Mouse (Mus musculus): ENCODE measurements around the gene Olfr282. TPM values are rescaled to one million over a fixed set of nuclear protein-coding genes. Genes with fewer than 3 reads are reported as not detected.
"Not testable (repeated sequence)": the region's sequence is repeated elsewhere in the genome, so short reads cannot be mapped to it uniquely, and the experiment has no call there.

The Olfr282 gene
- not detected in 2 replicates for polyA plus RNA-seq (2014; fragmentation: Nextera tagmentation; extraction: Ambion mirVana)

DNA sequence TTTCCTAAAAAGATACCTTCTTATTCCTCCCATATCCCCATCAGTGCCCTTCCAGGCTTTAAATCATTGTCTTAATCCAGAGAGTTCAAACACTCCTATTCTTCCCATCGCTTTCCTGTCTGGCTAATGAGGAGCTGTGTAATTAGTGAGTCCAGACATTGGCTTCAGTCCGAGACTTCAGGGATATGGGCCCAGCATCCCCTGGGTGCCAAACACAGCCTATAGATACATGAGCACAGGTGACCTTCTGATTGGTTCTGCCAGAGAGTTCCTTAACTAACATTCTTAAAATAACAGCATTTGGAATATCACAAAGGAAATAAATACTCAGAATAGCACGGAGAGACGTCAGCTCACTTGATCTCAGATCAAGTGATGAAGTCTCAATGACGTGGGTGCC, at the start of gene Olfr282:
Olfr282 (plus strand) TSS at position 301 of the 400 bp plus-strand sequence.
- WGBS, result 69% methylated on average over 5 of the region's 5 CpGs
- not testable (repeated sequence) for H3K9me3 ChIP-seq (ENCODE audit: control insufficient read depth, low read depth, low read length)

DNA sequence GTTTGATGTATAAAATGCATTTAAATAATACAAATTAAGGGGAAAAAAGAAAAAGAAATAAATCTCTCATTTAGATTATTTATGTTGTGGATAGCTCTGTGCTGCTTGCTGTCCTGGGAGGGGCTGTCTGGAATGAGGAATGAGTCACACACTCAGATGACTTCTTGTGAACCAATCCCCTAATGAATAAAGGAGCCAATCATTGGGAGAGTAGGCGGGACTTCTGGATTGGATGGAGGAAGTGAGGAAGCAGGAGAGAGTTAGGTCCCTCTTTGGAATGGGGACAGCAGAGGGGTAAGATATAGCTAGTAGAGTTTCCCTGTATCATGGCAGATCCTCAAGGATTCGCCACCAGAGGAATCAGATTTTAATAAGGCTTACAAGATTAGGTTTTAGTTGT, 43.4 kb upstream of the Olfr282 start:
- no peaks in the 10 kb centered on the region for H3K36me3 ChIP-seq (ENCODE audit: control insufficient read depth, insufficient read depth, low read length)
- H3K4me2 ChIP-seq (replicated peaks; ENCODE audit: low read depth, low read length), result no peak overlapping the region
- H3K27me3 ChIP-seq (ENCODE audit: control insufficient read depth, insufficient read depth, low read length), result no peaks in the 10 kb centered on the region
- H3K9ac ChIP-seq (replicated peaks; ENCODE audit: low read depth, low read length), result no peak overlapping the region
- no peak overlapping the region for H3K4me3 ChIP-seq (ENCODE audit: low read depth, low read length)
- no peak for ATAC-seq (ENCODE audit: insufficient number of reproducible peaks, insufficient read depth, low FRiP score, low read depth)
- H3K9me3 ChIP-seq (ENCODE audit: control insufficient read depth, low read depth, low read length), result no peaks in the 10 kb centered on the region
- no peaks in the 10 kb centered on the region for H3K4me1 ChIP-seq (ENCODE audit: control insufficient read depth, insufficient read depth, low read length)
- no peak overlapping the region for H3K27ac ChIP-seq (ENCODE audit: low read length)
- 76% methylated on average over 2 of the region's 2 CpGs for WGBS

More for the DNA sequence above, at the start of gene Olfr282:
- H3K4me3 ChIP-seq (ENCODE audit: low read depth, low read length); H3K27ac ChIP-seq (ENCODE audit: low read length); H3K4me1 ChIP-seq (ENCODE audit: control insufficient read depth, insufficient read depth, low read length); H3K4me2 ChIP-seq (replicated peaks; ENCODE audit: low read depth, low read length); H3K36me3 ChIP-seq (ENCODE audit: control insufficient read depth, insufficient read depth, low read length); H3K9ac ChIP-seq (replicated peaks; ENCODE audit: low read depth, low read length); H3K27me3 ChIP-seq (ENCODE audit: control insufficient read depth, insufficient read depth, low read length); ATAC-seq (ENCODE audit: insufficient number of reproducible peaks, insufficient read depth, low FRiP score, low read depth): not testable (repeated sequence)

DNA sequence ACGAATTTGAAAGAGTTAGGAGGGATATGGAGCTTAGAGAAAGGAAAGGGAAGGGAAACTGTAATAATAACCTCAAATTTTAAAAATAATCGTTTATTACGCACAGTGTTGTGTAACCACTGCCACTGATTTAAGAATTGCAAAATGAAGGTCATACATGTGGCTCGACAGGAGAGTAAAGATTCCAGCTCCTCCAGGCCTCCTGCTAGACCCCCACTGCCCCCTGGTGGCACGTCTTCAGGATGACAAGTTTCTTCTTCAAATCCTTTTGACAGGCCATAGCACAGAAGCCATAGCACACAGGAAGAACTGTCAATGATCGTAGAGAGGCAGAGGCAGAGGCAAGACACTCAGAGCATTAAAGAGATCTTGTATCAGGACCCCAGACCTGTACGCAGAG, 41.2 kb upstream of the Olfr282 start:
- Histone ChIP-seq H3K9ac (replicated peaks; ENCODE audit: low read depth, low read length) (no peak overlapping the region), H3K4me2 (replicated peaks; ENCODE audit: low read depth, low read length) (no peak overlapping the region), H3K36me3 (ENCODE audit: control insufficient read depth, insufficient read depth, low read length) (no peaks in the 10 kb centered on the region), H3K9me3 (ENCODE audit: control insufficient read depth, low read depth, low read length) (no peaks in the 10 kb centered on the region), H3K27ac (ENCODE audit: low read length) (no peak overlapping the region), H3K4me3 (ENCODE audit: low read depth, low read length) (no peak overlapping the region), H3K4me1 (ENCODE audit: control insufficient read depth, insufficient read depth, low read length) (no peaks in the 10 kb centered on the region), H3K27me3 (ENCODE audit: control insufficient read depth, insufficient read depth, low read length) (no peaks in the 10 kb centered on the region)
- ATAC-seq (ENCODE audit: insufficient number of reproducible peaks, insufficient read depth, low FRiP score, low read depth), result no peak
- WGBS, result 30% methylated on average over 7 of the region's 7 CpGs

- H3K36me3 ChIP-seq (ENCODE audit: control insufficient read depth, insufficient read depth, low read length), result no peaks in the 10 kb centered on the region
- H3K4me1 ChIP-seq (ENCODE audit: control insufficient read depth, insufficient read depth, low read length), result no peaks in the 10 kb centered on the region
- 69% methylated on average over 10 of the region's 10 CpGs for WGBS
- no peaks in the 10 kb centered on the region for H3K27me3 ChIP-seq (ENCODE audit: control insufficient read depth, insufficient read depth, low read length)
- no peak overlapping the region for H3K4me2 ChIP-seq (replicated peaks; ENCODE audit: low read depth, low read length)
- H3K9me3 ChIP-seq (ENCODE audit: control insufficient read depth, low read depth, low read length), result 0 out of 2 replicates have a peak, but pooled peaks cover 3% of the 10 kb centered on the region
- no peak for ATAC-seq (ENCODE audit: insufficient number of reproducible peaks, insufficient read depth, low FRiP score, low read depth)
- H3K9ac ChIP-seq (replicated peaks; ENCODE audit: low read depth, low read length), result no peak overlapping the region
- H3K27ac ChIP-seq (ENCODE audit: low read length), result no peak overlapping the region
- H3K4me3 ChIP-seq (ENCODE audit: low read depth, low read length), result no peak overlapping the region
These were observed 39.7 kb upstream of the Olfr282 start for GRCm38 (mm10) chr15:98391081-98391902.

GRCm38 (mm10) chr15:98391903-98392187, 39.2 kb upstream of the Olfr282 start:
- WGBS, result 40% methylated on average over 2 of the region's 2 CpGs
- Histone ChIP-seq H3K4me3 (ENCODE audit: low read depth, low read length) (no peak overlapping the region), H3K27ac (ENCODE audit: low read length) (no peak overlapping the region), H3K27me3 (ENCODE audit: control insufficient read depth, insufficient read depth, low read length) (no peaks in the 10 kb centered on the region), H3K9me3 (ENCODE audit: control insufficient read depth, low read depth, low read length) (0 out of 2 replicates have a peak, but pooled peaks cover 3% of the 10 kb centered on the region), H3K4me2 (replicated peaks; ENCODE audit: low read depth, low read length) (no peak overlapping the region), H3K36me3 (ENCODE audit: control insufficient read depth, insufficient read depth, low read length) (no peaks in the 10 kb centered on the region), H3K4me1 (ENCODE audit: control insufficient read depth, insufficient read depth, low read length) (no peaks in the 10 kb centered on the region), H3K9ac (replicated peaks; ENCODE audit: low read depth, low read length) (no peak overlapping the region)
- no peak for ATAC-seq (ENCODE audit: insufficient number of reproducible peaks, insufficient read depth, low FRiP score, low read depth)

DNA sequence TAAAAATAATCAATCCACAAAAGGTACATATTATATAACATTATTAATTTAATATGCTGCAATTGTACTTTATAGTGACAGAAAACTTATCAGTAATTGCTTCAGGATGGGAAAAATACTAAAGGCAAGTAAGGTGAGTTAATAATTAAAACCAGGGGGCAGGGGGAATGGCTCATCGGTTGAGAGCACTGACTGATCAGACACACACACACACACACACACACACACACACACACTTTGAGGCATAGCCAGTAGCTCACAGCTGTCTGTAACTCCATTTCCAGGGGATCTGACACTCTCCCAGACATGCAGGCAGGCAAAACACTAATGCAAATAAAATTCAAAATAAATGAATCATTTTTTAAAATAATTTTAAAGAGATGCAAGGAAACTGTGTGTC, 33.9 kb upstream of the Olfr282 start:
- 75% methylated on average over 1 of the region's 1 CpGs for WGBS

GRCm38 (mm10) chr15:98402356-98402755, 28.7 kb upstream of the Olfr282 start:
- ATAC-seq (ENCODE audit: insufficient number of reproducible peaks, insufficient read depth, low FRiP score, low read depth), result no peak
- Histone ChIP-seq H3K9ac (replicated peaks; ENCODE audit: low read depth, low read length) (no peak overlapping the region), H3K9me3 (ENCODE audit: control insufficient read depth, low read depth, low read length) (no peaks in the 10 kb centered on the region), H3K4me3 (ENCODE audit: low read depth, low read length) (no peak overlapping the region), H3K27me3 (ENCODE audit: control insufficient read depth, insufficient read depth, low read length) (no peaks in the 10 kb centered on the region), H3K4me1 (ENCODE audit: control insufficient read depth, insufficient read depth, low read length) (no peaks in the 10 kb centered on the region), H3K4me2 (replicated peaks; ENCODE audit: low read depth, low read length) (no peak overlapping the region), H3K36me3 (ENCODE audit: control insufficient read depth, insufficient read depth, low read length) (no peaks in the 10 kb centered on the region), H3K27ac (ENCODE audit: low read length) (no peak overlapping the region)
- 84% methylated on average over 10 of the region's 10 CpGs for WGBS

More for the DNA sequence above, 33.9 kb upstream of the Olfr282 start:
- no peak overlapping the region for H3K9ac ChIP-seq (replicated peaks; ENCODE audit: low read depth, low read length)
- ATAC-seq (ENCODE audit: insufficient number of reproducible peaks, insufficient read depth, low FRiP score, low read depth), result no peak
- H3K4me1 ChIP-seq (ENCODE audit: control insufficient read depth, insufficient read depth, low read length), result no peaks in the 10 kb centered on the region
- no peak overlapping the region for H3K27ac ChIP-seq (ENCODE audit: low read length)
- no peaks in the 10 kb centered on the region for H3K36me3 ChIP-seq (ENCODE audit: control insufficient read depth, insufficient read depth, low read length)
- no peak overlapping the region for H3K4me2 ChIP-seq (replicated peaks; ENCODE audit: low read depth, low read length)
- 0 out of 2 replicates have a peak, but pooled peaks cover 3% of the 10 kb centered on the region for H3K9me3 ChIP-seq (ENCODE audit: control insufficient read depth, low read depth, low read length)
- no peak overlapping the region for H3K4me3 ChIP-seq (ENCODE audit: low read depth, low read length)
- no peaks in the 10 kb centered on the region for H3K27me3 ChIP-seq (ENCODE audit: control insufficient read depth, insufficient read depth, low read length)

DNA sequence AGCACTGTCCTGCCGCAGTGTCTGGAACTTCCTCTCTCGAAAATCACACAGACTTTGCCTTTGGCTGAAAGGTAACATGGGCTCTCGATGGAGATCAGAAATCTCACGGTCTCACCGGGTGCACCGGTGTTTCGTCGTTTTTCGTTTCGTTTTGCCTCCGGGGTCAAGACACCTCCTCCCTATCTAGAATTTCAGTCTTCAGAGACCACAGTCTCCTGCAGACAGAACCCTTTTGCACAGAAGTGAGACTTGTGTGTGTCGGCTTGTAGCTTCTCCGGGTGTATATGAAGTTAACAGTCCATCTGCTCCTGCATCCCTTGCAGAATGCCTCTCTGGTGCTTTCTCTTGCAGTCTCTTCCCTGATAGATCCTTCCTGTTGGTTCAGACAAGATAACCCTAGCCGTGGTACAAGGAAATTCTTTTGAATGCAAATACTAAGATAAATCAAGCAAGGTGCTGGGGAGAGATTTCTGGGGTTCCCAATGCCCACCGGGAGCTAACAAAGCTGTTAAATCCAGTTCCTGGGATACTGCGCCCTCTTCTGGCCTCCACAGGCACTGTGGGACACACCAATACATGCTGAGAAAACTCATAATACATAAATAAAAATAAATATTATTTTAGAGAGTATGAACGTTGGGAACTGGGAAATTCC, 22.5 kb upstream of the Olfr282 start:
- Histone ChIP-seq H3K4me3 (ENCODE audit: low read depth, low read length) (no peak overlapping the region), H3K4me1 (ENCODE audit: control insufficient read depth, insufficient read depth, low read length) (no peaks in the 10 kb centered on the region), H3K27me3 (ENCODE audit: control insufficient read depth, insufficient read depth, low read length) (no peaks in the 10 kb centered on the region), H3K27ac (ENCODE audit: low read length) (no peak overlapping the region), H3K9me3 (ENCODE audit: control insufficient read depth, low read depth, low read length) (no peaks in the 10 kb centered on the region), H3K36me3 (ENCODE audit: control insufficient read depth, insufficient read depth, low read length) (no peaks in the 10 kb centered on the region), H3K4me2 (replicated peaks; ENCODE audit: low read depth, low read length) (no peak overlapping the region), H3K9ac (replicated peaks; ENCODE audit: low read depth, low read length) (no peak overlapping the region)
- WGBS, result 70% methylated on average over 17 of the region's 17 CpGs
- no peak for ATAC-seq (ENCODE audit: insufficient number of reproducible peaks, insufficient read depth, low FRiP score, low read depth)
